Mouse (Mus musculus) heart, postnatal 0 days (tissue): ENCODE measurements at regions not wholly inside any gene's neighbourhood (a gene's known extent, or its start where the extent isn't known, plus 50 kb on each side); places are given as distances from the start of the nearest gene placed in this dataset.
A peak's percentile ranks its signal among the peaks of the same experiment; 100 is the strongest.

ENCODE experiments used
- ATAC-seq: fragments of 200-750 bp; cut with Nextera tagmentation; 2 replicates; pipeline ENCODE4 v1.8.0; 2017; ENCODE audit warnings: low read depth, moderate number of reproducible peaks, moderate library complexity; ENCODE audit not compliant: insufficient read depth
- DNase-seq: peaks from one replicate; pipeline ENCODE4 v3.0.0-alpha.2; 2016; ENCODE audit warnings: low spot score
- H3K27ac ChIP-seq: fragments of 300-500 bp; sonication (generic); 2 replicates; pipeline ENCODE4 v1.5.1; 2014; ENCODE audit warnings: low read depth, mild to moderate bottlenecking
- H3K27me3 ChIP-seq: fragments of 300-500 bp; sonication (generic); 2 replicates; pipeline ENCODE4 v1.6.1; 2014; ENCODE audit warnings: low read length, mixed read lengths; ENCODE audit not compliant: control insufficient read depth, insufficient read depth
- H3K36me3 ChIP-seq: fragments of 300-500 bp; sonication (generic); replicated peaks from 2 replicates; pipeline ENCODE4 v1.6.1; 2014; ENCODE audit warnings: low read length, mixed read lengths; ENCODE audit not compliant: control insufficient read depth, insufficient read depth
- H3K4me1 ChIP-seq: fragments of 300-500 bp; sonication (generic); 2 replicates; pipeline ENCODE4 v1.6.1; 2014; ENCODE audit warnings: antibody characterized with exemption; ENCODE audit not compliant: control insufficient read depth, insufficient read depth
- H3K4me2 ChIP-seq: fragments of 300-500 bp; sonication (generic); 2 replicates; pipeline ENCODE4 v1.6.1; 2014; ENCODE audit warnings: low read depth, mild to moderate bottlenecking, low read length, moderate library complexity
- H3K4me3 ChIP-seq: fragments of 300-500 bp; sonication (generic); 2 replicates; pipeline ENCODE4 v1.5.1; 2014; ENCODE audit warnings: low read depth, low read length
- H3K9ac ChIP-seq: fragments of 300-500 bp; sonication (generic); replicated peaks from 2 replicates; pipeline ENCODE4 v1.6.1; 2014; ENCODE audit warnings: low read depth, low read length, mixed read lengths
- H3K9me3 ChIP-seq: fragments of 300-500 bp; sonication (generic); replicated peaks from 2 replicates; pipeline ENCODE4 v1.6.1; 2016; ENCODE audit warnings: low read length; ENCODE audit not compliant: control insufficient read depth
- CTCF ChIP-seq: IDR thresholded peaks from 2 replicates; pipeline ENCODE4 v1.5.1; 2016; ENCODE audit warnings: antibody characterized with exemption, control low read depth, low read depth
- EP300 ChIP-seq: IDR thresholded peaks from 2 replicates; pipeline ENCODE4 v1.6.1; 2016; ENCODE audit warnings: antibody characterized with exemption, low read depth
- WGBS: fragments of 180-500 bp; shearing (Covaris S2); extraction: QIAGEN DNeasy Blood & Tissue Kit; methylation state at CpG from one replicate; pipeline ENCODE4 v1.1.7; 2014; 5-methylcytosine and 5-hydroxymethylcytosine counted together

GRCm38 (mm10) chr3:37789143-37789697 lies 64.9 kb upstream of the Gm5148 start:
- peak; percentile 39; the same call in 1 of the 2 replicates for ATAC-seq
- no peaks in the 10 kb centered on the region for H3K36me3 ChIP-seq
- 62% methylated on average over 11 of the region's 11 CpGs for WGBS

DNA sequence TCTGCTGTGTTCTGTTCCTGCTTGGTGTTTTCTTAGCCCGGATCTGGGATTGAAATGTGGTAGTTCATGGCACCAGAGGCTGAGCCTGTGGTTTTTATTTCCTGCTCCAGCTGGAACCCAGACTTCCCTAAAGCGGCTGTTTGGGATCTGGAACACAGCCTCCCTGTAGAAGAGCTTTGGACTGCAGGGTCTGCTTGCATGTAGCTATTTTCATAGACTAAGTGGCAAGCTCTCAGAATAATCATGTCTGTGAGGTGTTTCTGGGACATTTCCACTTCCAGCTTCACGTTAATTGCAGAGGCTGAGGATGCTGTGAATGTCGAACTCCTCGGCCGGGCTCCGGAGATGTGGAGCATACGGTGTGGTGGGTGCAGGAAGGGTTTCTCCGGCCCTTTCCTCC lies 64.1 kb upstream of the Gm5148 start:
- H3K27ac ChIP-seq, result peak overlapping the region; percentile 25; the same call in 1 of the 2 replicates
- H3K9ac ChIP-seq, result no peak overlapping the region
- H3K27me3 ChIP-seq, result no peaks in the 10 kb centered on the region

More at GRCm38 (mm10) chr3:37789143-37789697, 64.9 kb upstream of the Gm5148 start:
- peak; percentile 18 for DNase-seq
- no peaks in the 10 kb centered on the region for H3K27me3 ChIP-seq
- TF ChIP-seq CTCF, result no peak
- TF ChIP-seq EP300, result no peak
- H3K9ac ChIP-seq, result no peak overlapping the region
- H3K9me3 ChIP-seq, result no peaks in the 10 kb centered on the region
- H3K27ac ChIP-seq, result no peak overlapping the region
- peaks cover 19% of the 10 kb centered on the region for H3K4me1 ChIP-seq
- H3K4me2 ChIP-seq, result no peak overlapping the region
- H3K4me3 ChIP-seq, result no peak overlapping the region

GRCm38 (mm10) chr3:37786792-37787191 lies 62.5 kb upstream of the Gm5148 start:
- H3K9ac ChIP-seq, result no peak overlapping the region
- no peak for DNase-seq
- H3K4me1 ChIP-seq, result peaks cover 19% of the 10 kb centered on the region
- no peaks in the 10 kb centered on the region for H3K9me3 ChIP-seq
- H3K27me3 ChIP-seq, result no peaks in the 10 kb centered on the region
- no peak for ATAC-seq
- H3K4me2 ChIP-seq, result no peak overlapping the region
- no peaks in the 10 kb centered on the region for H3K36me3 ChIP-seq
- no peak overlapping the region for H3K27ac ChIP-seq
- TF ChIP-seq EP300 (no peak), CTCF (no peak)
- WGBS, result 84% methylated on average over 3 of the region's 3 CpGs
- H3K4me3 ChIP-seq, result no peak overlapping the region

More for the DNA sequence above, 64.1 kb upstream of the Gm5148 start:
- H3K9me3 ChIP-seq, result no peaks in the 10 kb centered on the region
- no peak for TF ChIP-seq CTCF
- TF ChIP-seq EP300, result no peak
- peak; percentile 36 for DNase-seq
- H3K4me3 ChIP-seq, result no peak overlapping the region
- no peaks in the 10 kb centered on the region for H3K36me3 ChIP-seq
- 0 out of 2 replicates have a peak, but pooled peaks have one; percentile 24 for ATAC-seq
- H3K4me2 ChIP-seq, result no peak overlapping the region
- peaks cover 19% of the 10 kb centered on the region for H3K4me1 ChIP-seq
- whole genome bisulfite sequencing, result 41% methylated on average over 9 of the region's 9 CpGs

GRCm38 (mm10) chr3:37781086-37781485 lies 56.8 kb upstream of the Gm5148 start:
- DNase-seq (no peak), ATAC-seq (no peak)
- Histone ChIP-seq H3K27ac (0 out of 2 replicates have a peak overlapping the region, but pooled peaks have one; percentile 18), H3K4me3 (no peak overlapping the region), H3K9me3 (no peaks in the 10 kb centered on the region), H3K36me3 (no peaks in the 10 kb centered on the region), H3K4me2 (no peak overlapping the region), H3K27me3 (no peaks in the 10 kb centered on the region), H3K9ac (no peak overlapping the region), H3K4me1 (no peaks in the 10 kb centered on the region)
- TF ChIP-seq CTCF, result no peak
- TF ChIP-seq EP300, result no peak
- WGBS, result 81% methylated on average over 2 of the region's 2 CpGs

DNA sequence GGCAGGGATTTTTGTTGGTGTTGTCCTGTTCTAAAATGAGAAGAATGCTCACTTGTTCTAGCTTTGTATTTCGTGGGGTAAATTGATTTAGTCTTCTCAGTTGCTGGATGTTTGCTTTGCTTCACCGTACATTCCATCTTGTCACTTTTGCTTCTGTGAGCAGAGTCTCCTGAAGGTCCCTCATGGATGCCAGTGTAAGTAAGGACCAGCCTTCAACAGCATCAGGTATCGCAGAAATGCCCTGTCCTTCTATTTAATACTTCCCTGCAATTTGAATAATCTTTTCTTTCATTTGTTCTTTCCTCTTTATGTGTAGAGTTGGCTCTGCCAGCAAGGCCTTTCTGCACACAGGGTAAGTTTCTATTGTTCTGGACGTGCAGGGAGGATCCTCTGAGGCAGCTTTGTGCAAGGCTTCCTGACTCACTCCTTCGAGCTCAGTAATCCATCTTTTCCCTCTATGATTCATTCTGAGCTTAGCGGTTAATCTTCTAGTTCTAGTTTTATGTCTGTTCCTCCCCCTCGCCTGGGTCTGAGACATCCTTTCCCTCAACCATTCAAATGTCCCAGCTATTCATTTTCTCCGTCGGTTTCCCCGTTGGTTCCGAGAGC lies 55.7 kb upstream of the Gm5148 start:
- Histone ChIP-seq H3K36me3 (no peaks in the 10 kb centered on the region), H3K9ac (no peak overlapping the region), H3K27me3 (no peaks in the 10 kb centered on the region), H3K27ac (no peak overlapping the region), H3K4me2 (no peak overlapping the region), H3K9me3 (no peaks in the 10 kb centered on the region), H3K4me1 (no peaks in the 10 kb centered on the region), H3K4me3 (no peak overlapping the region)
- WGBS, result 71% methylated on average over 11 of the region's 11 CpGs
- DNase-seq, result no peak
- no peak for TF ChIP-seq EP300
- no peak for TF ChIP-seq CTCF
- ATAC-seq, result no peak
